Mouse (Mus musculus): ENCODE results near the gene Smpd1.

Smpd1 gene

DNA sequence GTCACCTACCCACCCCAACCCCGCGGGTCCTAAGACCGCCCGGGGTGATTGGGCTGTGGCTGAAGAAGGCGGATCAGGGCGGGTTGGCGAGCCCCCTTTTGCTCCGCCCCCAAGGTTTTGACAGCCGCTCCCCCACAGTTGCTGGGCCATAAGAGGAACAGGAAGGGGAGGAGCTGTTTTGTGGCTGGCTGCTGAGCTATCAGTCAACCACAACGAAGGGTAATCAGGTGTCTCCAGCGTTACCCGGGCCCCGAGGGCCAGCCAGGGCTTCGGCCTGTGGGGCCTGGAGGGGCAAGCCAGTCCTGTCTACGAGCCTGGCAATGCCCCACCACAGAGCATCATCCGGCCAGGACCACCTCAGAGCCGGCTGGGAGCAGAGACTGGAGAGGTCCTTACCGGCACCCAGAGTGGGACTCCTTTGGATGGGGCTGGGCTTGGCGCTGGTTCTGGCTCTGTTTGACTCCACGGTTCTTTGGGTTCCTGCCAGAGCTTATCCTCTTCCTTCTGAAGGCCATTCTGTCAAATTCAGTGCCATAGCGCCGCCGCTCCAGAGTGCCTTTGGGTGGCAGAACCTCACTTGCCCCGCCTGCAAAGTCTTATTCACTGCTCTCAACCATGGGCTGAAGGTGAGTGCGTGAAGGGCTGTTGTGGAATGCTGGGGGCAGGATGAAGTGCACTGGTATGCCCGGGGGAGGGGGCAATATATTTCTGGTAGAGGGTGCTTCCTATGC lies at the start of gene Smpd1:
Gene Smpd1 (plus strand): TSS at position 149 of the 731 bp plus-strand sequence.
- DNase-seq (ENCODE audit: low read depth, low spot score) = peak; percentile 96

DNA sequence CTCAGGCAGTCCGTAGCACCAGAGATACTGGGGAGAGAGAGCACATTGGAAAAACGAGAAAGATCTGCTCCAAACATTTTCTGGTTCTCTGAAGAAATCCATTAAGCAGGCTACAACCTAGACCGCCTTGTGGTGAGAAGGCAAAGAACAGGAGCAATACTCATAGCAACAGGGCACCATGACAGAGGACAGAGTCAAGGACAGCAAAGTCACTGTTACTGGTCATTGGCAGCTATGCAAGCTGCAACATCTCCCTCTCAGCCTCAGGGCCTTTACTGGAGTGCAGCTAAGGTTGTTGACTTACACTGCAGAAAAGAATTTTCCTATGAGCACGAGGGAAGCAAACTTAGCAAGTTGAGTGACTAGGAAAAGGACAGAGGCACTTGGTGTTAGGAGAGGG lies 46.9 kb upstream of the Smpd1 start:
- no peak for DNase-seq (ENCODE audit: low read depth, low spot score)

DNA sequence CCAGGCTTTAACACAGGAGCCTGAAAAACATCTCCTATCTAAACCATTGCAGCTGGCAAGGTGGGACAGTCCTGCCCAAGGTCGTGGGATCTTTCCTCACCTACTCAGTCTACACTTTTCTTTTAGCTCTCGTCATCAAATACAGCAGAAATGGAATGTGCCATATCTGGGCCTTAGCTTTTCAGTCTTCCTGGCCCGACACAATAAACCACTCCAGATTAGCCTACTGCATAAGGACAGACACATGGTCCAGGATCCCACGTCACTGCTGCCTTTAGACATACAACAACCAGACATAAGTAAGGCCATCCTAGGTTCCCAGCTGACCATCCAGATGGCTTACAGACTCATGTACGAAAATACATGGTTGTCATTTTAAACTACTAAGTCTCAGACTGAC lies 44.0 kb upstream of the Smpd1 start:
- DNase-seq (ENCODE audit: low read depth, low spot score) = no peak

DNA sequence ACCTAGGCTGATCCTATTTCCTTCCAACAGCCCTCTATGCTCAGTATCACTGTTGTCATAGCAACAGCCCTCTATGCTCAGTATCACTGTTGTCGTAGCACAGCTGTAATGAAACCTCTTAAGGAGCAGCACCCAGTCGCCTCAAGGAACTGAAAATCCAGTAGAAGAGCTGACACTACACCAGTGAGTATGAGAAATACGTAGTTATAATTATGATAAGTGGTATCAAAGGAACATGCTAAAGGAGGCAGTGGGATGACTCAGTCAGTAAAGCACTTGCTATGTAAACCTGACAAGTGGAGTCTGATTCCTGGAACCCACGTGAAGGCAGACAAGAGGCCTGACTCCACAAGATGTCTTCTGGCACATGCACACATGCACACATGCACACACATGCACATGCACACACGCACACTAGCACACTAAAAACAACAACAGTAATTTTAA lies 40.3 kb upstream of the Smpd1 start:
- DNase-seq (ENCODE audit: low read depth, low spot score) = no peak

DNA sequence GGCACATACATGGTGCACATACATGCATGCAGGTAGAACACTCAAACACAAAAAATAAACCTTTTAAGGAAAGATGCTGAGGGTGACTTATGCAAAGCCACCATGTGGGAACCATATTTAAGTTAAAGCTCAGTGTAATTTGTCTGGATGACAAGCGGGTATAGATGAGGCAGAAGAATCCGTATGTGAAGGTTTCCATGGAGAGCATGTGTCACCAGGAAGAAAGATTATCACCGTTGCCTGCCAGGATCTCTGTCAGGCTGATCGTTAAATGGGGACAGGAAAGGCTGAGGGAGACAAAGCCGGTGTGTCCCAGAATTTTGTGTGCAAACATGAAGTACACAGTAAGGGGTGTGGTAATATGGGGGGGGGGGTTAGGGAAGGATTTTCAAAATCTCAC lies 39.6 kb upstream of the Smpd1 start:
- DNase-seq (ENCODE audit: low read depth, low spot score) = no peak

DNA sequence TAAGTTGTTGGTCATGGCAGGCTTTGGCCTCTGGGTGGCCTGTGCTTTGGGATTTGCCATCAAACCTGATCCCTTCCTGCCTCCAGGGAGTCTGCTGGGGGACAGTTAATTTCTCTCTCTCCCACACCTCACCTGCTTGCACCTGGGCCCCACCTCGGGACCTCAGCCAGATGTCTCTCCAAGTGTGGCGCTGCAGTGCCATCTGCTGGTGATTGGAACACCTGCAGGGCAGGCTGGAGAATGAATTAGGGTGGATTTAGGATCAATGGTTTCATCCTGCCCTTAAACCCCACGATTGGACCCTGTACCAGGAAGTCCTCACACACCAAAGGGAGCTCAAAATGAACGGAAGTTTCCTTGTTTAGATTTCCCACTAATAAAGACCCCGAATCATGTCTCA lies 39.0 kb upstream of the Smpd1 start:
- peak; percentile 63 for DNase-seq (ENCODE audit: low read depth, low spot score)

DNA sequence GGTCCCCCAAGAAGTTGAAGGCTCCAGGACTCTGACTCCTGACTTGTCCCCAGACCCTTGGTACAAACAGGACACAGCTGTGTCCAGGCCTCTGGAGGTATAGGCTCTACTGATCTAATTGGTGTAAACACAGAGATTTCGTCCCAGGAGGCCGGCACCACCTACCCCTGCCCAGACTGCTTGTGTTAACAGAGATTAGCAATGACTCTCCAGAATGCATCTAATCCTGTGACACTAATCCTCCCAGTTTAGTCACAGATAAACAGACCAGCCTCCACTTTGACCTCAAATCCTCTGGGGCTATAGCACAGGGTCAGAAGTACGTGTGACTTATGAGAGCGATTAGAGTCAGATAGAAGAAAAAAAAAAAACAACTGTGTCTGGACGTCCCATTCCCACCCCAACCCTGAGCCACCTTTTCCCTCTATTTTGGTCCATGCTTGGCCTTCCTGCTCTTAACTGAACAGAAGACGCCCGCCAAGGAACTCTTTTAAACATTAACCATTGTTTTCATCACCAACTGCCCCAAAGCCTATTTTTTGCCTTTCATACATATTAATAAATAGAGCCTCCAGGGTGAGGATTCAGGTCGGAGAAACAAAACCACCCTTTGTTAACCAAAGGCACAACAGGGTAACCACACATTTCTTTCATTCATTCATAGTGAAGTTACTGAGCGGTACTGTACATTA lies 37.3 kb upstream of the Smpd1 start:
- DNase-seq (ENCODE audit: low read depth, low spot score) = no peak

DNA sequence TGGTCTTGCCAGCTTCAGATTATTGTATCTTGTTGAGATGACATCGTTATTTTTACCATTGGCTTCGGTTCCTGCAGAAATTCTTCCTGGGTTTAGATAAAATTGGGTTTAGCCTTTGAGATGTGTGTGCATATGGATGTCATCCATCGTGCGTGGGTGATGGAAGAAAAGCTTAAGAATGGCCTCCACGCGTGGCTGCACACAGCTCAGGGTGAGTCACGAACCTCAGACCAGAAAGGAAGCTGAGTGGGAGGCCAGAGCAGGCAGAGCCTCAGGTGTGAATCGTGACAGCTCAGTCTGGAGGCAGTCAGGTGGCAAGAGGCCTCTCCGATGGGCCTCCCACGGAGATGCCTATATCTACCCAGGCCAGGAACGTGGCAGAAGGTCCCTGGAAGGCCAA lies 34.8 kb upstream of the Smpd1 start:
- no peak for DNase-seq (ENCODE audit: low read depth, low spot score)

DNA sequence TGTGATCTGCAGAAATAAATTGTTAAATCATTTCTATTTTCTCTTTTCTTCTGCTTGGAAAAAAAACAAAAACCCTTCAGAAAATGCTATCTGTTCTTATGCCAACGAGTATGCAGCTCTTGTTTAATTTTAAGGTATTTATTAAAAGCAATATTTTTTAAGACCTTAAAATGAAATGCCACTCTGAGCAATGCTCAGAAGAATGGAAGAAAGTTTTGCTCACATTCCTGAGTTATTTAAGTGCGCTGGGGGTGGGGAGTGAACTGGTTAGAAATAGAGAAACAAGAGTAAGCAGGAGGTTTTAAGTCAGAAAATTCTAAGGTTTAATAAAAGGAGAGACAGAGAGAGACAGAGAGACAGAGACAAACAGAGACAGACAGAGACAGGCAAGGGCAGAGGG lies 34.4 kb upstream of the Smpd1 start:
- no peak for DNase-seq (ENCODE audit: low read depth, low spot score)

DNA sequence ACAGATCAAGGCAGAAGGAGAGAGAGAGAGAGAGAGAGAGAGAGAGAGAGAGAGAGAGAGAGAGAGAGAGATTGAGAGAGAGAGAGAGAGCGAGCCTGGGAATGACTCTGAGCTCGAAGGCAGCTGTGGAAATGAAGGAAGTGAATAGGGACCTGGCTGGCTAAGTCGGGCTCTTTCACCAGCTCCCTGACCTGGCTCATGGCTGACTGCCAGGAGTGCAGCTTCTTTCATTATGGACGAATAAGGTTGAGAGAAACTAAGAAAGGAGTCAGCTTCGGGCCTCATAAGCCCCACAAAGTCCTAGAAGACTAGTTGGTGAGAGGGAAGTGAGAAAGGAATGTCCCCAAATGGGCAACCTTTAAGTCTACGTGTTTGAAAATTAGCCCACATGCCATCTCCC lies 34.0 kb upstream of the Smpd1 start:
- DNase-seq (ENCODE audit: low read depth, low spot score) = no peak

DNA sequence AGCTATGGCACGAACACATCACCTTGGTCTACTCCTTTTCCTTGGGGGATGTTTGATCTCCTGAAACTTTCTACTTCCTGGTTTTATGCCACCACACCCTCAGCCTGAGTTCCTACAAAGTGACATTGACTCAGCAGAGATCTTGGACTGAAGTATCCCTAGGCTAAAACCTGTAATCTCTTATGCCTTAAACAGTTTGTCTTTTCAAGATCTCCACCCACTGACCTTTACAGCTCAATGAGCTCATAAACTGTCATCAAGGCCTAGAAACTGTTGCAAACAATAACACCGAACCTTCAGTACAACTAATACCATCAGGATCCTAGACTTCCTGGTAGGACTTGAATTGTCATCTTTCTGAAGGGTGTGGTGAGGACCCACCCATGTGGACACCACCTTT lies 29.9 kb upstream of the Smpd1 start:
- no peak for DNase-seq (ENCODE audit: low read depth, low spot score)

DNA sequence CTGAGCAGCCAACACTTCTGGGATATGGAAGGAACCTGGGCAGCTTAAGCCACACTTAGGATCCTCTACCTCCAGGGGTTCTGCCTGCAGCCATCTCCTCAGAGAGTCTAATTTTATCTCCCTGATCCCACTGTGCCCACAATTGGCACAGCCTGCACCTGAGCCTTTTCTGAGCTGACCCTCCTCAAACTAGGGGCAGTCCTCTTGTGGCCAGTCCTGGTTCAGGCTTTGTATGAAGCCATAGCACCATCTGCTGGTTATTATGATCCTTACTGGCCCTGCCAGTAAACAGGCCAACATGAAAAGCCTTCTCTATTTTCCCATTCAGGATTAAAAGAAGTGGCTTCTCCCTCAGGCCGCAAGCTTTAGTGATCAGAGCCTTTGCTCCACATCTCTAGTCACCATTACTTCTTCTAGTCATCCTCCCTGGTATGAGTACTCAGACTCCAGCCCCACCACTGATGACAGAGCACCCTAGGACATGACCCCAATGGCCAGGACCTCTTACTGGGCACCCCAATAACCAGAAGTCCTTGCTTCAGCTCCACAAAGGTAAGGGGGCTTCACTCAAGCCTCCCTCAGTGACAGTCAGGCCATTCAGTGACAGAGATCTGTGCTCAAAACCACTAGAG lies 26.7 kb upstream of the Smpd1 start:
- DNase-seq (ENCODE audit: low read depth, low spot score) = peak; percentile 54

DNA sequence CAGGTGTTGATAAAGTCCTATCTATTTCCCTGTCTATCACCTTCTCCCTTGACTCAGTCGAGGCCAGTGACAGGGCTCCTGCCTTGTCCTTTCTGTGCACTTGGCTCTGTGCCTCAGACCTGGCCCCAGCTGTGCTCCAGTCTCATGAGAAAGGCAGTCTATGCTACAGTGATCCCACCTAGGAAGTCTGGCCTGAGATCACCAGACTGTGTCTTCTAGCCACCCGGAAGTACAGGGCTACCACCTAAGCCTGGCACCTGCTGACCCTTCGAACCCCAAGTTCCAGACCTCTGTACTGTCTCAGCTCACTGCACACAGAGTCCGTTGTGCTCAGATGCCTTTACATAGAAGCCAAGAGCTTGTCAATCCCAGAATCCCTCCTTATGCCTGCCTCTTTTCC lies 26.1 kb upstream of the Smpd1 start:
- DNase-seq (ENCODE audit: low read depth, low spot score) = no peak

DNA sequence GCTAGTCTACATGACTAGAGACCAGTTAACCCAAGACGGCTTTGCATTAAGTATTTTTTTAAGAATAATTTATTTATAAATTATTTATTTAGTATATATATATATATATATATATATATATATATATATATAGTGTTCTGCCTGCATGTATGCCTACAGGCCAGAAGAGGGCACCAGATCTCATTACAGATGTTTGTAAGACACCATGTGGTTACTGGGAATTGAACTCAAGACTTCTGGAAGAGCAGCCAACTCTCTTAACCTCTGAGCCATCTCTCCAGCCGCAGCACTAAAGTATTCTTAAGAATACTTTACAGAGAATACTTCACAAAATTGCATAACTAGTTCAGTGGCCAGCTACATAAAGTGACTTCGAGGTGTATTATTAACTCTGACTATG lies 20.0 kb upstream of the Smpd1 start:
- DNase-seq (ENCODE audit: low read depth, low spot score) = peak; percentile 36

DNA sequence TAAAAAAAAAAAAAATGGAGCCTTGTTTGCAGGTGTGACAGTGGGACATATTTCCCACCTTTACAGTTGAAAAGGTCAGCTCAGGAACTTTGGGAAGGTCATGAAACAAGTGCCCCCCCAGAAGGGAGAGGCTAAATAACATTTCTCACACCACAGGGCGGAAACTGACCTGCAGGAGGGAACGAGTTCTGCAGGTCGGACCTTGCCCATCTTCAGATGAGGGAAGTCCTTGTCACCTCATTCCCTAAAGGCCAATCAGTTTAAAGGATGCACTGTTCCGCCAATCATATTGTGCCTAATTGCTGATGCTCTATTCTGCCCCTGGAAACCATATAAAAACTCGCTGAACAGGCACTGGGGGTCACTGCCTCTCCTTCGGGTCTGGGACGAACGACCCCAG lies 8.2 kb upstream of the Smpd1 start:
- no peak for DNase-seq (ENCODE audit: low read depth, low spot score)

DNA sequence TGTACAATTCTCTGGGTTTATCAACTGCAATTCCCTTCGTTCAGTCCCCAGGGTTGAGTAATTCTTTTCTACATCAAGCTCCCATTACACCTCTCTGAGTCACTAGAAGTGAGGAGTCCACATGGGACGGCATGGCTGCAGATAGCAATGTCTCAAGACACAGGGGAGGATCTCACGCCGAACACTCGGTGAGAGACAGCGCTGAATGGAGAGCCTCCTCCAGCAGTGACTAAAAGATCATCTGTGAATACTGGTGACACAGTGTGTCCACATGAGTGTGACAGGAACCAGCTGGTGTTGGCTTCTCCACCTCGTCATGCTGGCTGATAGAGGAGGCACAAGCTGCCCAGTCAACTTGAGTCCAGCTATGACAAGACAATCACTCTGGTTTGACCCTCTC lies 6.2 kb upstream of the Smpd1 start:
- DNase-seq (ENCODE audit: low read depth, low spot score) = no peak

DNA sequence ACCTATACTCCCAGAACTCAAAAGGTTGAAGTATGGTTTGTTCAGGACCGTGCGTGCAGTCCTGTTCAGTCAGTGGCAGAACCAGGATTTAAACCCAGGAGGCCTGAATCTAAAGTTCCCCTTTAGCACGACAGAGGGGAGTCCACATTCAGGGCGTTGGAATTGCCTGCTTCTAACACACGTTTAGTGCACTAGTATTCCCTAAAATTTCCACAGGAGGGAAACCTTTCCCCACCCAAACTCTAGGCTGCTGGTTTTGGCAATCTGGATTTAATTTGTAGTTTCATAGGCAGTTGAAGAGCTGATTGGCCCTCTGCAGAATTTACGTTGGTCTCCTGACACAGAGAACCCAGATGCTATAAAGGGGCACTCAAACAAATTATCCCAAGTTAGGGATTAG lies 5.1 kb upstream of the Smpd1 start:
- no peak for DNase-seq (ENCODE audit: low read depth, low spot score)

DNA sequence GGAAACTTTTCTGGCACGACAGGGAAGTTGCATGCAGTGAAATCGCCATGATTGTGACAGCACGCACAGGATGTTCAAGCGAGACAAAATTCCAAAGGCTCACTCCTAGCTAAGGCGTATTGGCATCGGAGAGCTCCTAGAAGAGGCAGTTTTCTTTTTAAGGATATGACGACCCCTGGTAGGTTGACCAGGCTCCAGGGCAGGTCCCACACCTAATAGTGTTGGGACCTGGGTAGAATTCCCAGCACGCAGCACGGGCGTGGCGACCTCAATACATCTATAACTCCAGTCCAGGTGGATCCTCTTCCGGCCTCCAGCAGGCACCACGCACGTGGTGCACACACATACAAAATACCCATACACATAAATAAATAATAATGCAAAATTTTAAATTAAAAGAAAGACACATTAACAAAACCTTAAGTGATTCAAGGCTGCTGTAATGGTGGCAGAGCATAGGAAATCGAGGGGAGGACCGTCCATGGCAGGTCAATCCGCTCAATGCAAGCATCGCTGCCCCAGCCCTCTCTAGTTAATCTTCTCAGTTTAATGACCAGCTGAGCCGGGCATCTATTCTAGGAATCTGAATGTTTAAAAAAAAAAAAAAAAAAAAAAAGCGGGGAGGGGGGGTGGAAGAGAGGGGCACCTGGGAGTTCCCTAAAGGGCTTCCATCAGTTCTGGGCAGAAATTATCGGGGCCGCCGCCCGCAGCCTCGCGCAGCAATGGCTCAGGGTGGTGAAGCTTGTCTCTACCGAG lies 526 bp upstream of the Smpd1 start:
- no peak for DNase-seq (ENCODE audit: low read depth, low spot score)

DNA sequence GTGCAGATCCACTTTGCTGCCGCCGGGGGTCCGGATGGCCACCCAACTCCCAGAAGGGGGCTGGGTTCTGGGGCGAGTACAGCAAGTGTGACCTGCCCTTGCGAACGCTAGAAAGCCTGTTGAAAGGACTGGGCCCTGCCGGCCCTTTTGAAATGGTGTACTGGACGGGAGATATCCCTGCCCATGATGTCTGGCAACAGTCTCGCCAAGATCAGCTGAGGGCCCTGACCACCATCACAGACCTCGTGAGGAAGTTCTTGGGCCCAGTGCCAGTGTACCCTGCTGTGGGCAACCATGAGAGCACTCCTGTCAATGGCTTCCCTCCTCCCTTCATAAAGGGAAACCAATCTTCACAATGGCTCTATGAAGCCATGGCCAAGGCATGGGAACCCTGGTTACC lies 1.4 kb downstream of the Smpd1 start:
- DNase-seq (ENCODE audit: low read depth, low spot score) = no peak

DNA sequence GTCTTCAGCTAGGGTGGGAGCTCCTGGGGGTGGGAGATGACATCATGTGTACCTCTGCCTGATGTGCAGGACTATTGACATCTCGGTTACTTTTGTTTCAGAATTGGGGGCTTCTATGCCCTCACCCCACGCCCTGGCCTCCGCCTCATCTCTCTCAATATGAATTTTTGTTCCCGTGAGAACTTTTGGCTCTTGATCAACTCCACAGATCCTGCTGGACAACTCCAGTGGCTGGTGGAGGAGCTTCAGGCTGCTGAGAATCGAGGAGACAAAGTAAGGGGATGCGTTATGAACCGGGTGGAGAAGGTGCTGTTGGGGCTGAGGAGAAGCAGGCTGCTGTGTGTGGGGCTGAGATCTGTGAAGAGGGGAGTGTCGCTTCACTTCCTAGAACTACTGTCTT lies 2.2 kb downstream of the Smpd1 start:
- DNase-seq (ENCODE audit: low read depth, low spot score) = no peak

DNA sequence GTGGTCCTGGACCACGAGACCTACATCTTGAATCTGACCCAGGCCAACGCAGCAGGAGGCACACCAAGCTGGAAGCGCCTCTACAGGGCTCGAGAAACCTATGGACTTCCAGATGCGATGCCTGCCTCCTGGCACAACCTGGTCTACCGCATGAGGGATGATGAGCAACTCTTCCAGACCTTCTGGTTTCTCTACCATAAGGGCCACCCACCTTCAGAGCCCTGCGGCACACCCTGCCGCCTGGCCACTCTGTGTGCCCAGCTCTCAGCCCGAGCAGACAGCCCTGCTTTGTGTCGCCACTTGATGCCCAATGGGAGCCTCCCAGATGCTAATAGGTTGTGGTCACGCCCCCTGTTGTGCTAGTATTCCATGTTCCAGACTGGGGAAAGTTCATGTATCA lies 3.5 kb downstream of the Smpd1 start:
- DNase-seq (ENCODE audit: low read depth, low spot score) = no peak

DNA sequence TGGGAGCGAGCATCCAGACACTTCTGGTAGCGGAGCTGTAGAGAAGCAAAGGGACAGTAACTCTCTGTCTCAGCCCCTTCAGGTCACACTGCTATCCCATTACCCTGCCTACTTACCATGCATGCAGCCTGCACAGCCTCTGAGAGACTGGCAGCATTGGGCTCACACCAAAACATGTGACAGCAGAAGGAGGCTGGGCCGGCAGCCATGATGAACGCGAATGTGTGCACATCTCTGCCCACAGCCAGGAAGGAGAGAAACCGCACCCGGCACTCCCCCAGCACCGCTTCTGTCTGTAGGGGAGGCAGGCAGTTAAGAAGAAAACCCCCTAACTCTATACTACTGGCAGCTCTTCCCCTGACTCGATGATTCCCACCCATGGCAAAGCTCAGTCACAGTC lies 4.9 kb downstream of the Smpd1 start:
- DNase-seq (ENCODE audit: low read depth, low spot score) = no peak

All from A20 (cell line).